Mouse (Mus musculus): ENCODE measurements at regions not wholly inside any gene's neighbourhood (a gene's known extent, or its start where the extent isn't known, plus 50 kb on each side); places are given as distances from the start of the nearest gene placed in this dataset.

- no peak for DNase-seq (ENCODE audit: extremely low spot score)
Measured at GRCm38 (mm10) chr16:29871395-29871794, 192.8 kb upstream of the Hes1 start.

DNA sequence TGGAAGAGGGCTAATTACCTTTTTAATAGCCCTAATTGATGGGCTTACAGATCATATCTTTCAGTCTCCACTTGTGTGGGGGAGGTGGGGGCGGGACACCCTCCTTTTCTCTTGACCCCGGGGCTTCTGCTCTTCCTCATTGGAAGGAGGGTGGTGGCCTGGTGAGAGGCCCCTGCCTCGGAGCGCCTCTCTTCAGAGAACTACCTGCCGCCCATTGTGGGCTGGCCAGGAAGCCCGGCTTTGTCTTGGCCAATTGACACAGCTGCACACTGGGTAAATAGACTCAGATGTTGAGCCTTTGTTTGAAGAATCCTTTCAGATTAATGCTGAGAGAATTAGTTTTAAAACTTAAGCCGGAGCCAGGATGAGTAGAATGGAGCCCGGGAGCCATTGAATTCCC, 188.0 kb upstream of the Hes1 start:
- DNase-seq (ENCODE audit: extremely low spot score) = peak; percentile 46

GRCm38 (mm10) chr16:29877372-29878123, 186.6 kb upstream of the Hes1 start:
- no peak for DNase-seq (ENCODE audit: extremely low spot score)

DNA sequence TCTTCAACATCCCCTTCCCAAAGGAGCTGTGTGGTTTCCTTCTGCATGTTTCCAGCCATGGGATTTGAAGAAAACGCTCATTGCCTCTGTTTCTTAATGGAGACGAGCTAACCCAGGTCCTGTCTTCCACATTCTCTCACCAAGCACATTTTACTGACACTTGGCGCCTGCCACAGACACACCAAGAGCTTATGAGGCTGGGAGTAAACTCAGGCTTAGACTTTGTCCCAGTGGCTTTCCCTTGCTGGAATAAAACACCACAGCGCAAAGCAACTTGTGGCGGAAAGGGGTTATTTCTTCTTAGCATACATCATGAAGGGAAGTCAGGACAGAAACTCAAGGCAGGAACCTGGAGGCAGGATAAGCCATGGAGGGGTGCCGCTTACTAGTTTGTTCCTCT, 184.5 kb upstream of the Hes1 start:
- DNase-seq (ENCODE audit: extremely low spot score) = no peak

- DNase-seq (ENCODE audit: extremely low spot score) = no peak
Measured at GRCm38 (mm10) chr16:29881497-29881896, 182.7 kb upstream of the Hes1 start.

GRCm38 (mm10) chr16:29882226-29882972, 181.8 kb upstream of the Hes1 start:
- peak; percentile 28 for DNase-seq (ENCODE audit: extremely low spot score)

DNA sequence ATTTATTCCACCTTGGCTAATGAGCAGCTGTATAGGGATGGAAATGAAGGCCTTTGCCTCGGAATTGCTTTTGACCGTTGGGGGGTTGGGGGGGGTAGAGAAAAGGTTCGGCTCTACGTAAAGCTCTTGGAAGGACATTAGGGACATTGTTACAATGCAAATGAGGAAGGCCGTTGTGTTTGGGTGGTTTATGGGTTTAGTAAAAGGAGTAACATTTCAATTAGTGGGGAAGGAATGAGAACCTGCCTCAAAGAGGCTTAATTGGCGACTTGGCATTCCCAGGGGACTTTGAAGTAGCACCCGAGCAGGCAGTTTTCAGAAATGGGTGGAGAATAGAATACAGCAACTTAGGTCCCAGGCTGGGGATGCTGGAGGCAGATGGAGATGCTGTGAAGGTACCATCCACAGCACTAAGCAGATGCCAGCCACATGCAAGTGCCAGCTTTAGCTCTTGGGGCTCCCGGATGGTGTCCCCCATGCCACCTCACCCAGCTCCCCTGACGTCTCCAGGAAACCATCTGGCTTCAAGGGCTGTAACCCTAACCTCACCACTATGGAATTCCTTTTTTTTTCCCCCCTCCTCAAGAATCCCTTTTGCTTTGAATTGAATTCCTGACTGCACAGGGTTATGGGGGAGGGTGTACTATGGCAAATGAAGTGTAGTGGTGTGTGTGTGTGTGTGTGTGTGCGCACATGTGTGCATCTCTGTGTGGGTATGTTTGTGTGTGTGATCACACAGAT, 180.8 kb upstream of the Hes1 start:
- DNase-seq (ENCODE audit: extremely low spot score) = peak; percentile 62

GRCm38 (mm10) chr16:29884899-29885298, 179.3 kb upstream of the Hes1 start:
- no peak for DNase-seq (ENCODE audit: extremely low spot score)

DNA sequence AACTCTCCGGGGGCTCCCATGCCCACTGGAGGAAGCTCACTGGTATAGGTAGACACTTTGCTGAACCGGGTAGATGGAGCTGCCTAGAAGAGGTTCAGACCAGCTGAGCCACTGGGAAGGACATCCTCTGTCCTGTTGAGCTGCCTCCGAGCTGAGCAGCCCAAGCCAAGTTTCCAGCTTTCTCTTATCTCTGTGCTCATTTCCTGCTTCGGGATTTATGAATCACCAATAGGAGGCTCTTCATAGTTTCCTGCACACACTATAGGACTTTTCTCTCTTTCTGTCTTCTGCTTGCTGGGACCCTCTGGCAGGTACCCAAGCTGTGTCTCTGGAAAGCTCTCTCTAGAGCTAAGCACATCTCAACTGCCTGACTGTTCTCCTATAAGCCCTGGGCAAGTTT, 177.4 kb upstream of the Hes1 start:
- no peak for DNase-seq (ENCODE audit: extremely low spot score)

- no peak for DNase-seq (ENCODE audit: extremely low spot score)
Measured at GRCm38 (mm10) chr16:29889346-29889745, 174.8 kb upstream of the Hes1 start.

GRCm38 (mm10) chr16:29891472-29891871, 172.7 kb upstream of the Hes1 start:
- no peak for DNase-seq (ENCODE audit: extremely low spot score)

DNA sequence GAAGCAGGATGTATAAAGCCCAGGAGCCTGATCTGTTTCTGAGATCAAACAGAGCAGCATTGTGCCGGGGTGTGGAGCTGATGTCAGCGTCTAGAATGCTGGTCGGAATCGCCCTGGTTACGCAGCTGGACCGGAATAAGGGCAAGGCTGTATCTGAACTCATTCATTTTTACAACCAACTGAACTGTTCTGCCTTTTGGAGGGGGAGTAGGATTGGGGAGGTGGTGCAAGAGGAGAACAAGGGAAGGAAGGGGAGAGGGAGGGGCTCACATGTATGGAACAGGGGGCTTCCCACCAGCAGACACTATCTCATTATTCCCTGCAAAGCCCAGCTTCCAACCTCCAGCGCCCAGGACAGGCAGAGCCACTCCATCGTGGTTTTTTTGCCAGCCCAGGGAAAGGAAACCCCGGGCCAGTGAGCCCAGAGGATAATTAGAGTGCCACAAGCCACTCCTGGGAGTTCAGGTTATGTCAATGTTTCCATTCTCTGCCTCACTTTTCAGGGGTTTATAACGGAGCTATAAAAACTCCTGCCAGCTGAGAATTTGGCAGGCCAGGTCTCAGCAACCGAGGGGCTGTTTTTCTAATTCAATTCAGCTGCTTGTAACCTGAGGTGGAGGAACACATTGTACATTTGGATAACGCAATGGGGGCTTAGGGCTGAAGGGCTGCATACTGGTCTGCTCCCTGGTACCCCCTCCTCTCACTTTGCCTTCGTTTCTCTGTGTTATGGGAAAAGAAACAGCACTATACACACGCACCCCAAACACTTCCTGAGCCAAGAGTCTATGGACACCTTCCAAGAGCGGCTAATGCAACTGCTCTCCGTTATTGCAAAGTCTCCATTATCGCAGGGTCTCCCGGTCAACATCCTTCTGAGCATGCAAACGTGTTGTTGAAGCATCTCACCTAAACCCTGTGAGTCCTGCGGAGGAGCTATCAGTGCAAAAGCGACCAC, 170.0 kb upstream of the Hes1 start:
- DNase-seq (ENCODE audit: extremely low spot score) = peak; percentile 65

DNA sequence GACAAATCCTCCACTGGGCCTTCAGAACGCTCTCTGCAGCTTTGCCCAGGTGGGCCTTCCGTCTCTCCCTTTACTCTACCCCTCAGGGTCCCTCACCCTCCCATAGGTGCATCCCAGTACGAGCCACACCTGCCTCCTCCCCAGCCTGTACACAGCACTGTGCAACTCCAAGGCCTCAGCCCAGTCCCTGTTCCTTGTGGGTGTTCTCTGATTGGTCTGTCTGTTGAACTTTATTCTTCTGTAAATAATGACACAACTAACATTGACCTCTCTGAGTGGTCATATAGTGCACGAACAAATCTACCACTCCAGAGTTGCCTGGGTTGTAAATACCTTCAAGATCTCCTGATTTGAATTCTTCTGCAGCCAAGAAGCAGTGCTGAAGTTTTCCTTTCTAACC, 167.8 kb upstream of the Hes1 start:
- no peak for DNase-seq (ENCODE audit: extremely low spot score)

DNA sequence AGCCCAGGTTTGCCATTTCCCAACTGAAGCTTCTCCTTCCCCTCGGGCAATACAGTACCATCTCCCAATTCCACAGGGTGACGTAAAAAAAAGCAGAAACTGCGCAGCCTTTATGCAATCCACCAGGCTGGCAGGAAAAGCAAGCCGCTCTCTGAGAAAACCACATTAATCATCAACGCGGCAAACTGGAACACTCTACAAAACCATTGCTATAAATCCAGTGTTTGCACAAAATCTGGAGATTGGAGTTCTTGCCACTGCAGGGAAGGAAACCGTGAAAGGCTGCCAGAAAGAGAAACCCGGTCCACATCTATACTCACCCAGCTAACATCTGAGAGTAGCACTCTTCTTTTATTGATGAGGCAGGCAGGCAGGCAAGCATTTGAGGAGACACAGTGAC, 160.7 kb upstream of the Hes1 start:
- no peak for DNase-seq (ENCODE audit: extremely low spot score)

- no peak for DNase-seq (ENCODE audit: extremely low spot score)
Measured at GRCm38 (mm10) chr16:29904183-29904775, 159.9 kb upstream of the Hes1 start.

DNA sequence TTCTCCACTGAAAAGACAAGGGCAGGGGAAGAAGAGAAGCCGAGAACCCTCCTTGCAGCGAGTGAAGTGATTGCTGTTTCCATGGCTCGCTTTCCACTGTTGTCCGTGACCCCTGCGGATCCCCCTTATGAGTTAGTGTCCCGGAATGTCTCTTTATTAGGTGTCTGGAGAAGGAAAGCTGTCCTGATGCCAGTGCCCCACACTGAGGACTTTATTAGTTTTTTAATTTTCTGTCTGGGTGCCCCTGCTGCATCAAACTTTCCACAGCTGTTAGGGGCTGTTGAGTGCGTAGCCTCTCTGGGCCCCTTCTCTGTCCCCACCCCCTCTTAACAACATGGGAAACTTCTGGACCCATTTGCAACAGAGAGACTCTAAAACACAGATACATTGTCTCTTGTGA, 156.9 kb upstream of the Hes1 start:
- DNase-seq (ENCODE audit: extremely low spot score) = no peak

- no peak for DNase-seq (ENCODE audit: extremely low spot score)
Measured at GRCm38 (mm10) chr16:29908031-29908430, 156.2 kb upstream of the Hes1 start.

DNA sequence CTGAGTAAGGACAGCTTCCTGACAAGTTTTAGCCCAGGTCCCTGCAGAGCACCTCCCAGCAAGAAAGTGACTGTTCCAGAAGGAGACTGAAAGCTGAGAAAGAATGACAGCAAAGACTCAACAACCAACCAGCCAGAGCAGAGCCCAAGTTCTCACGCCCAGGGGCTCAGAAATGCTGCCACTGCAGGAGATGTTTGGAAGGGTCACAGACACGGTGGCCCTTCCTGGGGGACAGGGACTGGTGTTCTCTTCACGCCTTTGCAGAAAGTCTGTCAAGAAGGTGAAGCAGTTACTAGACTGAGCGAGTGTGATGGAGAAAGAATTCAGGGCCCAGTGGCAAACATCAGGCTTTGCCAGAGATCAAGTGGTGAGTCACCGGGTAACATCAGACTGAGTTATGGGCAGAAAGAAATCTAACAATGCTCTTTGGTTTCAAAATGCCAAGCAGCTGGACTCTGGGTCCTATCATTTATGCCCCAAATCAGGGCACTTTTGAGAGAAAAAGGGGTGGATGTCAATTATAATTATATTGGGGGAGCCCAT, 154.2 kb upstream of the Hes1 start:
- DNase-seq (ENCODE audit: extremely low spot score) = peak; percentile 27

GRCm38 (mm10) chr16:29911164-29911571, 153.0 kb upstream of the Hes1 start:
- DNase-seq (ENCODE audit: extremely low spot score) = no peak

GRCm38 (mm10) chr16:29913357-29914010, 150.7 kb upstream of the Hes1 start:
- DNase-seq (ENCODE audit: extremely low spot score) = no peak

Data from embryo, embryonic 9.5 days (tissue).